In genomic region chr15:43784171-43784570, GRCm38 (mm10) we compare ENCODE assay signal across 17 mouse cellular contexts.
"Had no signal": no experiment of that assay in that cellular context is flagged by ENCODE, and none has a peak within 500 bp of the region (broad histone marks: within the 10 kb centered on the region; RNA-seq: fewer than 3 reads in every experiment).

No protein-coding gene starts in this region.

- H3K27ac ChIP-seq: lung, embryonic 15.5 days; midbrain, embryonic 10.5 days; midbrain, embryonic 12.5 days; neural tube, embryonic 12.5 days; stomach, embryonic 15.5 days; stomach, postnatal 0 days had no signal

- H3K9me3 ChIP-seq: lung, embryonic 15.5 days; midbrain, embryonic 10.5 days; midbrain, embryonic 12.5 days; neural tube, embryonic 12.5 days; stomach, embryonic 15.5 days had no signal

- ATAC-seq: lung, postnatal 0 days; midbrain, embryonic 16.5 days had no signal

- H3K4me1 ChIP-seq: lung, embryonic 15.5 days; midbrain, embryonic 10.5 days; midbrain, embryonic 12.5 days; neural tube, embryonic 12.5 days; stomach, embryonic 15.5 days had no signal

- H3K27me3 ChIP-seq: lung, embryonic 15.5 days; midbrain, embryonic 12.5 days; neural tube, embryonic 12.5 days; stomach, embryonic 15.5 days had no signal

- DNase-seq: lung, adult 18-20 months; lung, postnatal 14 days; lung, postnatal 4 days; midbrain, embryonic 14.5 days; right cerebral cortex, postnatal 14 days; thymus, adult 2 months; thymus, postnatal 25 days; thymus, postnatal 4 days had no signal

- H3K4me2 ChIP-seq: lung, embryonic 15.5 days; midbrain, embryonic 12.5 days; neural tube, embryonic 12.5 days; stomach, embryonic 15.5 days had no signal

- H3K9ac ChIP-seq: lung, embryonic 15.5 days; midbrain, embryonic 12.5 days; neural tube, embryonic 12.5 days; stomach, embryonic 15.5 days had no signal

- H3K36me3 ChIP-seq: lung, embryonic 15.5 days; midbrain, embryonic 10.5 days; midbrain, embryonic 12.5 days; neural tube, embryonic 12.5 days; stomach, embryonic 15.5 days had no signal

- H3K4me3 ChIP-seq: lung, embryonic 15.5 days; midbrain, embryonic 10.5 days; midbrain, embryonic 12.5 days; myocyte; neural tube, embryonic 12.5 days; stomach, embryonic 15.5 days had no signal
